Mouse (Mus musculus) myocyte (in vitro differentiated cells): ENCODE measurements around the gene Ripply1.

Source experiments
- E2F4 ChIP-seq: IDR thresholded peaks from one replicate; pipeline ENCODE4 v1.6.1; 2011; ENCODE audit warnings: mild to moderate bottlenecking, control low read depth, moderate library complexity; ENCODE audit not compliant: insufficient read depth
- MAX ChIP-seq: IDR thresholded peaks from one replicate; pipeline ENCODE4 v1.6.1; 2011; ENCODE audit warnings: low read depth, mild to moderate bottlenecking, control low read depth
- POLR2A ChIP-seq: IDR thresholded peaks from one replicate; pipeline ENCODE4 v1.6.1; 2011; ENCODE audit warnings: low read depth, mild to moderate bottlenecking, control low read depth, moderate library complexity; ENCODE audit not compliant: insufficient read length
- POLR2AphosphoS2 ChIP-seq: IDR thresholded peaks from one replicate; pipeline ENCODE4 v1.6.1; 2011; ENCODE audit warnings: low read depth, control low read depth; ENCODE audit not compliant: insufficient read length
- REST ChIP-seq: IDR thresholded peaks from one replicate; pipeline ENCODE4 v1.6.1; 2011; ENCODE audit warnings: mild to moderate bottlenecking, control low read depth, moderate library complexity; ENCODE audit not compliant: insufficient read depth, insufficient read length
- TCF12 ChIP-seq: IDR thresholded peaks from one replicate; pipeline ENCODE4 v1.6.1; 2011; ENCODE audit warnings: mild to moderate bottlenecking, control low read depth; ENCODE audit not compliant: poor library complexity, insufficient read depth, severe bottlenecking
- USF1 ChIP-seq: IDR thresholded peaks from one replicate; pipeline ENCODE4 v1.6.1; 2011; ENCODE audit warnings: low read depth, mild to moderate bottlenecking, control low read depth, moderate library complexity

DNA sequence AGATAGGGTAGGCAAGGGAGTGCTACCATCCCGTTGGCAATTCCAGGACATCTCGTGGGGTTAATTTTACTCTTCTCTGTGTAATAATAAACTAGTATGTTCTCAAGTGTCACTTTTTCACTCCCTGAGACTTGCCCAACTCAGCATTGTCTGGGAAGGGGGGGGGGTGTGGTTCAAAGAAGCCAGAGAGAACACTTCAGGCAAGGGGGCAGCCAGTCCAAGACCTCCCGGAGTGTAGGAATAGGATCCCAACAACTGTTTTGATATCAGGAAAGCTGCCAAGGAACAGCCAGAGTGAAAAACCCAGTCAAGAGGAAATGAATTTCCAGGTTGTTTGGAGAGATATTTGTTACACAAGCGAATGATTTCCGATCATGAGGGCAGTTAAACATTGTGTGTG lies 33.0 kb upstream of the Ripply1 start:
- no peak for TF ChIP-seq USF1
- TF ChIP-seq POLR2A = no peak
- TF ChIP-seq TCF12 = no peak
- TF ChIP-seq E2F4 = no peak
- TF ChIP-seq MAX = no peak
- TF ChIP-seq POLR2AphosphoS2 = no peak
- no peak for TF ChIP-seq REST
